ENCODE assay signal across 8 mouse cellular contexts in genomic region chr6:37398943-37399342, GRCm38 (mm10). TPM values are rescaled to one million over a fixed set of nuclear protein-coding genes. Genes with fewer than 3 reads are reported as not detected.
DNase-seq lines count a peak whose midpoint lies in the region; ATAC-seq and TF ChIP-seq lines count a peak whose summit lies in the region.

No protein-coding gene starts in this region.

- no peak for TF ChIP-seq CTCF in intestine, postnatal 0 days (IDR thresholded peaks at IDR 0.05; ENCODE audit: low read depth)

- ATAC-seq in intestine, postnatal 0 days = no peak
- ATAC-seq in stomach, embryonic 15.5 days (ENCODE audit: insufficient read depth, low FRiP score, low read depth) = peak; percentile 47; the same call in 1 of the 2 replicates
- ATAC-seq in forebrain, embryonic 12.5 days (ENCODE audit: low FRiP score) = no peak
- no peak for ATAC-seq in forebrain, embryonic 11.5 days (replicated peaks; ENCODE audit: low FRiP score)
- ATAC-seq in forebrain, embryonic 13.5 days = no peak

- H3K4me1 ChIP-seq in intestine, postnatal 0 days (replicated peaks; ENCODE audit: control insufficient read depth, insufficient read depth, low read length) = peaks cover 12% of the 10 kb centered on the region; the same call in 1 of the 2 replicates
- peaks cover 42% of the 10 kb centered on the region for H3K4me1 ChIP-seq in stomach, embryonic 15.5 days
- no peaks in the 10 kb centered on the region for H3K4me1 ChIP-seq in forebrain, embryonic 12.5 days
- H3K4me1 ChIP-seq in forebrain, embryonic 11.5 days (replicated peaks; ENCODE audit: control insufficient read depth, insufficient read depth, low read length) = no peaks in the 10 kb centered on the region
- no peaks in the 10 kb centered on the region for H3K4me1 ChIP-seq in forebrain, embryonic 13.5 days

- H3K4me3 ChIP-seq in intestine, postnatal 0 days (ENCODE audit: low read depth, low read length) = no peak overlapping the region
- no peak overlapping the region for H3K4me3 ChIP-seq in stomach, embryonic 15.5 days (replicated peaks)
- no peak overlapping the region for H3K4me3 ChIP-seq in forebrain, embryonic 12.5 days (replicated peaks)
- H3K4me3 ChIP-seq in forebrain, embryonic 11.5 days (ENCODE audit: low read depth, low read length) = no peak overlapping the region
- no peak overlapping the region for H3K4me3 ChIP-seq in forebrain, embryonic 13.5 days

- H3K4me2 ChIP-seq in intestine, postnatal 0 days (replicated peaks; ENCODE audit: low read depth) = no peak overlapping the region
- no peak overlapping the region for H3K4me2 ChIP-seq in stomach, embryonic 15.5 days
- H3K4me2 ChIP-seq in forebrain, embryonic 12.5 days = no peak overlapping the region
- H3K4me2 ChIP-seq in forebrain, embryonic 11.5 days (ENCODE audit: low read depth, low read length, severe bottlenecking) = no peak overlapping the region
- no peak overlapping the region for H3K4me2 ChIP-seq in forebrain, embryonic 13.5 days

- WGBS in intestine, postnatal 0 days = 28% methylated on average over 10 of the region's 10 CpGs
- 15% methylated on average over 10 of the region's 10 CpGs for WGBS in stomach, embryonic 15.5 days
- 90% methylated on average over 10 of the region's 10 CpGs for WGBS in forebrain, embryonic 12.5 days
- 87% methylated on average over 10 of the region's 10 CpGs for WGBS in forebrain, embryonic 11.5 days
- 87% methylated on average over 10 of the region's 10 CpGs for WGBS in forebrain, embryonic 13.5 days

- 0 out of 2 replicates have a peak, but pooled peaks cover 5% of the 10 kb centered on the region for H3K36me3 ChIP-seq in intestine, postnatal 0 days (ENCODE audit: control insufficient read depth, insufficient read depth)
- no peaks in the 10 kb centered on the region for H3K36me3 ChIP-seq in stomach, embryonic 15.5 days
- H3K36me3 ChIP-seq in forebrain, embryonic 12.5 days (replicated peaks) = no peaks in the 10 kb centered on the region
- H3K36me3 ChIP-seq in forebrain, embryonic 11.5 days (ENCODE audit: control insufficient read depth, insufficient read depth, low read length) = no peaks in the 10 kb centered on the region
- no peaks in the 10 kb centered on the region for H3K36me3 ChIP-seq in forebrain, embryonic 13.5 days (ENCODE audit: poor library complexity, severe bottlenecking)

- no peak overlapping the region for H3K9ac ChIP-seq in intestine, postnatal 0 days (ENCODE audit: low read depth, low read length)
- H3K9ac ChIP-seq in stomach, embryonic 15.5 days = no peak overlapping the region
- H3K9ac ChIP-seq in forebrain, embryonic 12.5 days = no peak overlapping the region
- no peak overlapping the region for H3K9ac ChIP-seq in forebrain, embryonic 11.5 days (ENCODE audit: low read length)
- H3K9ac ChIP-seq in forebrain, embryonic 13.5 days = no peak overlapping the region

- peak; percentile 15 to 16 for DNase-seq in left cerebral cortex, postnatal 36 days (ENCODE audit: low spot score in 2 of 2)
- no peak for DNase-seq in left cerebral cortex, adult 9 months (ENCODE audit: low spot score in 2 of 2)
- DNase-seq in gastrocnemius, adult 8-10 months (ENCODE audit: low spot score in 2 of 2) = peak; percentile 17 to 42
- DNase-seq in forebrain, embryonic 11.5 days (ENCODE audit: low spot score) = no peak

- intact Hi-C loops in left cerebral cortex, postnatal 36 days (cut with DNase I) = no loop called here

- H3K27ac ChIP-seq in intestine, postnatal 0 days (ENCODE audit: low read depth, low read length) = peak overlapping the region; percentile 57
- H3K27ac ChIP-seq in stomach, embryonic 15.5 days = no peak overlapping the region
- no peak overlapping the region for H3K27ac ChIP-seq in forebrain, embryonic 12.5 days
- H3K27ac ChIP-seq in forebrain, embryonic 11.5 days (ENCODE audit: low read depth, low read length) = no peak overlapping the region
- H3K27ac ChIP-seq in forebrain, embryonic 13.5 days = no peak overlapping the region

- no peaks in the 10 kb centered on the region for H3K9me3 ChIP-seq in intestine, postnatal 0 days (ENCODE audit: control insufficient read depth)
- no peaks in the 10 kb centered on the region for H3K9me3 ChIP-seq in stomach, embryonic 15.5 days
- no peaks in the 10 kb centered on the region for H3K9me3 ChIP-seq in forebrain, embryonic 12.5 days
- H3K9me3 ChIP-seq in forebrain, embryonic 11.5 days (ENCODE audit: control insufficient read depth, low read length) = no peaks in the 10 kb centered on the region
- no peaks in the 10 kb centered on the region for H3K9me3 ChIP-seq in forebrain, embryonic 13.5 days (replicated peaks)

- H3K27me3 ChIP-seq in intestine, postnatal 0 days (replicated peaks; ENCODE audit: control insufficient read depth, insufficient read depth, low read length) = no peaks in the 10 kb centered on the region
- H3K27me3 ChIP-seq in stomach, embryonic 15.5 days (replicated peaks) = no peaks in the 10 kb centered on the region
- H3K27me3 ChIP-seq in forebrain, embryonic 12.5 days = no peaks in the 10 kb centered on the region
- H3K27me3 ChIP-seq in forebrain, embryonic 11.5 days (ENCODE audit: control insufficient read depth, insufficient read depth, low read length) = no peaks in the 10 kb centered on the region
- no peaks in the 10 kb centered on the region for H3K27me3 ChIP-seq in forebrain, embryonic 13.5 days

RNA-seq across cellular contexts. Expression of gene Creb3l2, which starts 43.0 kb away (rescaled TPM):
- 1 to 10 TPM; 6.1 to 8.1 TPM for total RNA-seq in left cerebral cortex, postnatal 36 days (2021)
- total RNA-seq in gastrocnemius, adult 8-10 months (2022) = 10 to 100 TPM in 3 of 4 experiments, 1 to 10 TPM in 1; 10.0 to 13.7 (median 11.1) TPM
- polyA plus RNA-seq in intestine, postnatal 0 days (2015; fragmentation: Nextera tagmentation; extraction: Ambion mirVana) = 9.9 and 10.0 TPM in 2 replicates
- 18.1 and 21.7 TPM in 2 replicates for polyA plus RNA-seq in stomach, embryonic 15.5 days (2015; fragmentation: Nextera tagmentation; extraction: Ambion mirVana)
- polyA plus RNA-seq in forebrain, embryonic 12.5 days (2016; fragmentation: Nextera tagmentation; extraction: Ambion mirVana) = 5.5 and 5.7 TPM in 2 replicates
- 5.8 and 6.9 TPM in 2 replicates for polyA plus RNA-seq in forebrain, embryonic 11.5 days (2014; fragmentation: Nextera tagmentation; extraction: Ambion mirVana)
- polyA plus RNA-seq in forebrain, embryonic 13.5 days (2015; fragmentation: Nextera tagmentation; extraction: Ambion mirVana) = 2.0 and 2.1 TPM in 2 replicates

Comparison
In these comparisons a context has a peak if more than half of its experiments do, and no peak if none do; other contexts are left out.
1. DNase-seq: peak in left cerebral cortex, postnatal 36 days (2 of 2) and gastrocnemius, adult 8-10 months (2 of 2); none in left cerebral cortex, adult 9 months (0 of 2) and forebrain, embryonic 11.5 days (single experiment).